Mouse (Mus musculus): ENCODE measurements around the gene Apeh. TPM values are rescaled to one million over a fixed set of nuclear protein-coding genes. Genes with fewer than 3 reads are reported as not detected.

Gene Apeh
- polyA plus RNA-seq, 1 experiment from 2014 or later: 50.8 TPM

DNA sequence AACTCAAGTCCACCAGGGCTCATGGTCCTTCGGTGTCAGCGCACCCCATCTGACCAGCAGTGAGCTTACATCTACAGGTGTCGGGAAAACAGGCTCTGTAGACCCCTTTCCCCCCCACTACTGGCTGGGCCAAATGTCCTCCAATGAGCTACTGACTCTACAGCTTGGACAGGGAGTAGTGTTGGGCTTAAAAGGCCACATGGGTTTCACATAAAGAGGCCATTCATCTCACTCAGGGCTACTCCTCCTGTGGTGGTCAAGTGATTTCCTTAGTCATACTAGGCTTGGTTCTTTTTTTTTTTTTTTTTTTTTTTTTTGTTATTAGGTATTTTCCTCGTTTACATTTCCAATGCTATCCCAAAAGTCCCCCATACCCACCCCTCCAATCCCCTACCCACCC lies 29.5 kb upstream of the Apeh start:
- ATAC-seq: no peak
- WGBS: 94% methylated on average over 3 of the region's 4 CpGs
- Histone ChIP-seq H3K27me3 (ENCODE audit: control insufficient read depth, insufficient read depth, low read depth, low read length) (no peaks in the 10 kb centered on the region), H3K4me1 (ENCODE audit: control insufficient read depth, insufficient read depth, low read length) (no peaks in the 10 kb centered on the region), H3K27ac (ENCODE audit: low read length) (no peak overlapping the region), H3K4me2 (ENCODE audit: low read length) (no peak overlapping the region), H3K4me3 (ENCODE audit: low read depth, low read length) (no peak overlapping the region), H3K36me3 (ENCODE audit: control insufficient read depth, insufficient read depth, low read length) (peaks cover 10% of the 10 kb centered on the region), H3K9me3 (replicated peaks; ENCODE audit: control insufficient read depth, low read length, poor library complexity, severe bottlenecking) (no peaks in the 10 kb centered on the region), H3K9ac (ENCODE audit: low read depth, low read length) (no peak overlapping the region)

DNA sequence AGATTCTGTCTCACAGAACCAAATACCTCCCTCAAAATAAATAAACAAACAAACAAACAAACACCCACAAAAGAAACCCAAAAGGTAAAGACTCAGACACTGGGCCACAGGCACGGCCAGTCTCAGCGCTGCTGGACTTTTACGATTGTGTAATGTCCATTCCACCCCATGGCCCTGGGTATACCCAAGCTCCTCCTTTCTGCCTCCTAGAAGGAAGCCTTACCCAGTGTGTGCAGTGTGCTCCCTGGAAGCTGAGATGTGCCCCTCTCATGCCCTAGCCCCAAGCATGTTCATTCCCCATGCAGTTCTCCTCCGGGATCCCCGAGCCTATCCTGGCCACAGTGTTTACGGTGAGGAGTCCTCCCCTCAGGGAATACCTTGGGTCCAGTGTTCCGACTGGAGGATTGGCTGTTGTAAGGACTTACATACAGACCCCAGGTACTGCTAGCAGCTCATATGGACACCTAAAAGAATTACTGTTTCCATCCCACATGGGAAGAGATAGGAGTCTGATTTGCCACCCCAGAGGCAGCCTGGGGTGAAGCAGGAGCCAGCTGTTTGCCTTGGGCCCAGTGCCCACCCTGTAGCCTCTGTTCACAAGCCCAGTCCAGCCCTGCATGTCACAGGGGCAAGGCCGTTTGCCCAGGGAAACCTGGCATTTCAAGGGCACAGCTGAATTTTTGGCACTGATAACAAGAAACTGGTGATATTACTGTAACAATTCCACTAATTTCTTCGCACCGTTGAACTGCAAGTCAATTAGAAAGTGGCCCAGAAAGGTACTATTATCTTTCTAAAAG lies 27.0 kb upstream of the Apeh start:
- Histone ChIP-seq H3K9me3 (replicated peaks; ENCODE audit: control insufficient read depth, low read length, poor library complexity, severe bottlenecking) (no peaks in the 10 kb centered on the region), H3K27me3 (ENCODE audit: control insufficient read depth, insufficient read depth, low read depth, low read length) (no peaks in the 10 kb centered on the region), H3K4me3 (ENCODE audit: low read depth, low read length) (no peak overlapping the region), H3K27ac (ENCODE audit: low read length) (no peak overlapping the region), H3K4me1 (ENCODE audit: control insufficient read depth, insufficient read depth, low read length) (no peaks in the 10 kb centered on the region), H3K9ac (ENCODE audit: low read depth, low read length) (no peak overlapping the region), H3K36me3 (ENCODE audit: control insufficient read depth, insufficient read depth, low read length) (peaks cover 13% of the 10 kb centered on the region), H3K4me2 (ENCODE audit: low read length) (no peak overlapping the region)
- 90% methylated on average over 10 of the region's 10 CpGs for WGBS
- no peak for ATAC-seq

DNA sequence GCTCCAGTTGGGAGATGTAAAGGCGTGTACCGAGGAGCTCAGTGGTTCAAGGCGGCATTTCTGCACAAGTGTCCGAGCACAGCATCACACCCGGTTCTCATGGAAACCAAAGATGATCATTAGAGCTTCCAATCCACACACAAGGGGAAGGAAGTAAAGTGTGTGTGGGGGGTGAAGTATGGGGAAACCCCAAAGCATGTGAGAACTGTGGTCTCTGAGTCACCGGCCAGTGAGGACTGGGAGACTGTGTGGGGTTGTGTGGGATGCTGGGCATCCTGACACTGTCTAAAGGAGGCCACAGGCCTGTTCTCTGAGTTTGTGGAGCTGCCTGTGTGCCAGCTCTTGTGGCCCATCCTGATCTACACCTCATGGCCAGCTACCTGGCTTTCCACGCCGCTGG lies 26.3 kb upstream of the Apeh start:
- H3K4me3 ChIP-seq (ENCODE audit: low read depth, low read length): no peak overlapping the region
- H3K36me3 ChIP-seq (ENCODE audit: control insufficient read depth, insufficient read depth, low read length): peaks cover 11% of the 10 kb centered on the region
- H3K9ac ChIP-seq (ENCODE audit: low read depth, low read length): no peak overlapping the region
- no peaks in the 10 kb centered on the region for H3K9me3 ChIP-seq (replicated peaks; ENCODE audit: control insufficient read depth, low read length, poor library complexity, severe bottlenecking)
- H3K27ac ChIP-seq (ENCODE audit: low read length): no peak overlapping the region
- no peaks in the 10 kb centered on the region for H3K4me1 ChIP-seq (ENCODE audit: control insufficient read depth, insufficient read depth, low read length)
- ATAC-seq: no peak
- no peak overlapping the region for H3K4me2 ChIP-seq (ENCODE audit: low read length)
- WGBS: 96% methylated on average over 8 of the region's 8 CpGs
- H3K27me3 ChIP-seq (ENCODE audit: control insufficient read depth, insufficient read depth, low read depth, low read length): no peaks in the 10 kb centered on the region

DNA sequence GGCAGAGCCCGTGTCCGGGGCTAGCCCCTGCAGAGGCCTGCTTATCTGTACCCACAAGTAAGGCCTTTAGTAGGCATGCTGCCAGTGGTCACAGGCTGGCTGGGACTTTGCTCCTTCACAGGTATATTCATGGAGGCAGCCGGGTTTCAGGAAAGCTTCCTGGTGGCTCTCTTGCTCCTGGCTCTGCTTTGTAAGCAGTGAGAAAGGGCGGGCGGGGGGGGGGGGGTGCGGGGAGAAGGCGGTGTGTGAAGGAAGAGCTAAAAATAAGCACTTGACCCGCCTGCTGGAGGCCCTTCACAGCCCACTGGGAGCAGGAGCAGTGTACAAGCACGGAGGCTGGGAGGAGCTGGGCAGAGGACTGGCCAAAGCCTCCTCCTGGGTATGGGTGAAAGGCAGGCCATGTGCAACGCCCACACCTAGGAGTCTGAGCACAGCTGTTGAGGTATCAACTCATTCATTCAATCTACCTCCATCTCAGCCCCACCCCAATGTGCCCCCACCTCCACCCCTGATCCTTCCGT lies 25.5 kb upstream of the Apeh start:
- Histone ChIP-seq H3K36me3 (ENCODE audit: control insufficient read depth, insufficient read depth, low read length) (peaks cover 13% of the 10 kb centered on the region; the same call in 1 of the 2 replicates), H3K9me3 (replicated peaks; ENCODE audit: control insufficient read depth, low read length, poor library complexity, severe bottlenecking) (no peaks in the 10 kb centered on the region), H3K4me3 (ENCODE audit: low read depth, low read length) (no peak overlapping the region), H3K27me3 (ENCODE audit: control insufficient read depth, insufficient read depth, low read depth, low read length) (no peaks in the 10 kb centered on the region), H3K4me2 (ENCODE audit: low read length) (no peak overlapping the region), H3K9ac (ENCODE audit: low read depth, low read length) (no peak overlapping the region), H3K4me1 (ENCODE audit: control insufficient read depth, insufficient read depth, low read length) (no peaks in the 10 kb centered on the region), H3K27ac (ENCODE audit: low read length) (no peak overlapping the region)
- peak; percentile 58; the same call in 1 of the 2 replicates for ATAC-seq
- 53% methylated on average over 11 of the region's 11 CpGs for WGBS

DNA sequence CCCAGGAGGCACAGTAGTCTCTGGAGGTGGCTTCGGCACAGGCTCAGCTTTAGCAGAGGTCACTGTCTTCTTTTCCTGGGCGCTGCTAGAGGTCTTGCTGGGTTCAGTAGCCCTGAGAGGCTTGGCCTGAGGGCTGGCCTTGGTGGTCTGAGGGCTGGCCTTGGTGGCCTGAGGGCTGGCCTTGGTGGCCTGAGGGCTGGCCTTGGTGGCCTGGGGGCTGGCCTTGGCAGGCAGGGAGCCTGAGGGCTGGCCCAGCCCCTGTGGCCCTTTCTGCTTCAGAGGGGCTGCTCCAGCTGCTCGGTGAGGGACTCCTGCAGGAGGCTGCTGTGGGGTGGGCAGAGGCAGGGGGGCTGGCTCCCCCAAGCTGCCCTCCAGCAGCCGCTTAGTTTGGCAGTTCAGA lies 22.7 kb upstream of the Apeh start:
- H3K27me3 ChIP-seq (ENCODE audit: control insufficient read depth, insufficient read depth, low read depth, low read length): no peaks in the 10 kb centered on the region
- no peak overlapping the region for H3K27ac ChIP-seq (ENCODE audit: low read length)
- 50% methylated on average over 4 of the region's 4 CpGs for WGBS
- no peaks in the 10 kb centered on the region for H3K9me3 ChIP-seq (replicated peaks; ENCODE audit: control insufficient read depth, low read length, poor library complexity, severe bottlenecking)
- no peak for ATAC-seq
- H3K4me3 ChIP-seq (ENCODE audit: low read depth, low read length): no peak overlapping the region
- no peak overlapping the region for H3K4me2 ChIP-seq (ENCODE audit: low read length)
- H3K36me3 ChIP-seq (ENCODE audit: control insufficient read depth, insufficient read depth, low read length): peaks cover 31% of the 10 kb centered on the region
- no peak overlapping the region for H3K9ac ChIP-seq (ENCODE audit: low read depth, low read length)
- no peaks in the 10 kb centered on the region for H3K4me1 ChIP-seq (ENCODE audit: control insufficient read depth, insufficient read depth, low read length)

DNA sequence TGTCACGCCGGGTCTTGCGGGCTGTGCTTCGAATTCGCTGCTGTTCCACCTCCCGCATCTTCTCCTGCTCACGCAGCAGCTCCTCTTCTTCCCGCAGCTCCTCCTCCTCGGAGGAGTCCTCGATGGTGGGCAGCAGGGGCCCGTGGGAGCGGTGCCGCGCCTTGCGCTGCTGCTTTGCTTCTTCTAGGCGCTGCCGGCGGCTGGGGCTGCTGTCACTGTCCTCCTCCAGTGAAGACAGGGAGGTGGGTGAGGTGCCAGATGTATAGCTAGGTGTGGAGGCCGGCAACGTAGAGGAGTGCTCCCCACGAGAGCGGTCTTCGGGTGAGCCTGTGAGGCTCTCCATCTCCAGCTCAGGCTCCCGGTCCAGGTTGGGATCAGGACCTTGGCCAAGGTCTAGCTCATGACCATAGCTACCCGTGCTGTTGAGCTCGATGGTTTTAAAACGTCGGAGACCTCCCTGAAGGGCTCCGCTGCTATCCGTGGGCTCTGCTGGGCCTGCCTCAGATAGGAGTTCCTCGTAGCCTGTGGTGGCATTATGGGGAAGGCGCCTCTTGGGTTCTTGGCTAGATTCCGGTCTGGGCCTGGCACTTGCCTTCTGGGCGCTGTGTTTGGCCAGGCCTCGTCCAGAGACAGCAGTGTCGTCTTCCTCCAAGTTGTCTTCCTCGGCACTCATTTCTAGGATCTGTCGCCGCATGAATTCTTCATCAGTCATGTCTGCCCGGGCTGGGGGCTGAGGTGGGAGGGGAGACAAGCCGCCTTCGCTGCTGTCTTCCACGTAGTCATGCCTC lies 21.1 kb upstream of the Apeh start:
- Histone ChIP-seq H3K27ac (ENCODE audit: low read length) (no peak overlapping the region), H3K4me2 (ENCODE audit: low read length) (no peak overlapping the region), H3K27me3 (ENCODE audit: control insufficient read depth, insufficient read depth, low read depth, low read length) (no peaks in the 10 kb centered on the region), H3K9ac (ENCODE audit: low read depth, low read length) (no peak overlapping the region), H3K36me3 (ENCODE audit: control insufficient read depth, insufficient read depth, low read length) (peaks cover 32% of the 10 kb centered on the region), H3K4me3 (ENCODE audit: low read depth, low read length) (no peak overlapping the region), H3K9me3 (replicated peaks; ENCODE audit: control insufficient read depth, low read length, poor library complexity, severe bottlenecking) (no peaks in the 10 kb centered on the region), H3K4me1 (ENCODE audit: control insufficient read depth, insufficient read depth, low read length) (no peaks in the 10 kb centered on the region)
- no peak for ATAC-seq
- WGBS: 69% methylated on average over 42 of the region's 43 CpGs

DNA sequence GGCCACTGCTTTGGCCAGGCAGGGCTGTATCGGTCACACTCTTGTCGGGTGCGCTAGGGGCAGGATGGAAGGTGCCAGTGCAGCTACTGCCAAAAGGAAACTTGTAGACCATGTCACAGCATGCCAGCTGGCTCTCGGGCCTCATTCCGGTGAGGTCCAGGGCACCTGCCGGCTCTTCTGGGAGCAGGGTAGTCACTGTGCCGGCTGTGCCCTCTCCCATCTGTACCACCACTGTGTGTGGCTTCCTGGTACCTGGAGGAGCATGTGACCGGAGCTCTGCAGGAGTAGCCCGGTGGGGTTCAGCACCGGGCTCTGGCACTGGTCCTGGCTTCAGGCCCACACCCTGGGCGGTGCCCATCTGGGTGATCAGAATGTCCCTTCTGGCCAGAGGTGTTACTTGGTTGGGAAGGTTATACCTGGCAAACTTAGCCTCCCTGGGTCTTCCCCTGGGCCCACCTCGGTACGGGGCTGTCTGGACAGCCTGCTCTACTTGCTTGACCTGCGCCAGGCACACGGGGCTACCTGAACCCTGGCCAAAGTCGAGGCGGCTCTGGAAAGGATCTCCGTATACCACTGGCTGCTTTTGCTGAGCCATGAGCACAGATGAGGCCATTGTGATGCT lies 18.4 kb upstream of the Apeh start:
- no peaks in the 10 kb centered on the region for H3K4me1 ChIP-seq (ENCODE audit: control insufficient read depth, insufficient read depth, low read length)
- no peak overlapping the region for H3K9ac ChIP-seq (ENCODE audit: low read depth, low read length)
- peaks cover 37% of the 10 kb centered on the region for H3K36me3 ChIP-seq (ENCODE audit: control insufficient read depth, insufficient read depth, low read length)
- no peak overlapping the region for H3K27ac ChIP-seq (ENCODE audit: low read length)
- H3K4me2 ChIP-seq (ENCODE audit: low read length): no peak overlapping the region
- H3K9me3 ChIP-seq (replicated peaks; ENCODE audit: control insufficient read depth, low read length, poor library complexity, severe bottlenecking): no peaks in the 10 kb centered on the region
- no peak for ATAC-seq
- 95% methylated on average over 18 of the region's 18 CpGs for WGBS
- no peak overlapping the region for H3K4me3 ChIP-seq (ENCODE audit: low read depth, low read length)
- H3K27me3 ChIP-seq (ENCODE audit: control insufficient read depth, insufficient read depth, low read depth, low read length): no peaks in the 10 kb centered on the region

DNA sequence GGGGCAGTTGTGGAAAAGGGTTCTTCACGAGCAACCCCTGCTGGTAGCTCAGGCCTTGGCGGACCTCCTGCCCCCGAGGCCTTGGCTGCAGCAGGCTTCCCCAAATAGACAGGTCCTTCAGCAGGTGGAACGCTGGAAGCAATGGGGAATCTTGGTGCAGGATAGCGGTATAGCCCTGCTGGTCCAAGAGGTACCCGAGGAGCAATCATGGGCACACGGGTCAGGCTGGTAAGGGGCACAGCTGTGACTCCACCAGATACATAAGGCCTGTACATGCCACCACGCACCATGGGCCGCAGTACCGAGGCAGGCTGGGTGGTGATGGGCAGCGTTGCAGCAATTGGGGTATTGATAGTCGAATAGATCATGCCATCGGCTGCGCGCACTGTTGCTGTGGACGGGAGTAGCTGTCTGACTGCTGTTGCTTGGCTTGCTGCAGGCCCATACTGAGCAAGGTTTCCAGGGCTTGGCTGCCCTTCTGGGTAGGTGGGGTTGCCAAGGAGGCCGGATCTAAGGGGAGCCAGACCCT lies 17.3 kb upstream of the Apeh start:
- ATAC-seq: no peak
- 75% methylated on average over 17 of the region's 17 CpGs for WGBS
- Histone ChIP-seq H3K9ac (ENCODE audit: low read depth, low read length) (no peak overlapping the region), H3K36me3 (ENCODE audit: control insufficient read depth, insufficient read depth, low read length) (peaks cover 38% of the 10 kb centered on the region), H3K9me3 (replicated peaks; ENCODE audit: control insufficient read depth, low read length, poor library complexity, severe bottlenecking) (no peaks in the 10 kb centered on the region), H3K4me3 (ENCODE audit: low read depth, low read length) (no peak overlapping the region), H3K27me3 (ENCODE audit: control insufficient read depth, insufficient read depth, low read depth, low read length) (no peaks in the 10 kb centered on the region), H3K4me2 (ENCODE audit: low read length) (no peak overlapping the region; the same call in 1 of the 2 replicates), H3K27ac (ENCODE audit: low read length) (no peak overlapping the region), H3K4me1 (ENCODE audit: control insufficient read depth, insufficient read depth, low read length) (no peaks in the 10 kb centered on the region)
